Mouse (Mus musculus): ENCODE results near the gene Gm5624.
"Not testable (repeated sequence)": the region's sequence is repeated elsewhere in the genome, so short reads cannot be mapped to it uniquely, and the experiment has no call there.

Gm5624 gene

DNA sequence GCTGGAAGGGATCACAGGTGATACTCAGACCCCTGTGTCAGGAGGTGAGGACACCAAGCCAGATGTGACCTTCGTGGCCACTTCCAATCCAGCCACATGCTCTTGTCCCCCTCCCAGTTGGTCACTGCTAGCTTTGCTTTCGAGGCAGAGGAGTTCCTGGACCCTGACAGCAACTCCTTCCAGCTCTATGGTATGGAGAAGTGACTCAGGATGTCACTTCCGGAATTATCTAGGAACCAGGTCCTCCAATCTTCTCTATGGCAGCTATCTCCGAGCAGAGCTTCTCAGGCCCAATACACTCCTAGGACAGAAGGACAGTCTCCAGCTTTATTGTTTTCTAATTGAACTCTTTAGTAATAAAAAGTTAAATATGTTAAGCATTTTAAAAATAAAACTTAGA lies at the start of gene Gm5624:
TSS of gene Gm5624 (minus strand) at position 202 of the 400 bp plus-strand sequence.
- not testable (repeated sequence) for DNase-seq (ENCODE audit: low spot score)

DNA sequence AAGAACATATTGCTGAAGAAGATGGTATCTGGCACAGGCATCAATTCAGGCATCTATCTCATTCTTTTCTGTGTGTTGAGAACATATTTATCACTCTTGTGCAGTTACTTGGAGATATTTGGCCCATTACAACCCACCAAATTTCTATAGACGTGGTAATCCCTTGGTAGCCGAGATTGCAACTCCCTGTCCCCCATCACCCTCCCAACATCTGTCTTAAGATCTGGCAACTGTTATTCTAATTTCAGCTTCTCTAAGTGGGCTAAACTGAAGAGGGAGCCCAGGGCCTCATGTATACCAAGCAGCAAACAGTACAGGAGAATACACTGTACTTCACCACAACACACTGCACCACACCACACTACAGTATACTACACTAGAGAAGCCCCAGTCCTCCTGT lies 36.0 kb downstream of the Gm5624 start:
- DNase-seq (ENCODE audit: low spot score), result not testable (repeated sequence)

DNA sequence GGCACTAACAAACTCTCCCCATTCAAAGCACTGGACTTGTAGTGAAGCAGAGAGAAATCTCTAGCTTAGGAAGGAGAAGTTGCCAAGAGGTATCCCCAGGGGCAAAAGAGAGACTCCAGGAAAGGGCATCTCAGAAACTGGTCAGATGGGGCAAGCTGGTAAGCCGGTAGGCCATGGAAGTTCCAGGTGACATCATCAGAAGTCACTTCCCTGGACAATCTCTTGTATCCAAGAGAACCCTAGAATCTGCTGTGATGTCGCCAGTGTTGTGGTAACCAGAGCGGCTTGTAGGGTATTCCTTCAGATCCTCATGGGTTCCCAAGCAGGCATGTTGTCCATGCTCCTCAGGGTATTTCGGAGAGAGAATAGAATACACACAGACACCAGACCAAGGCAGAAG lies 44.9 kb downstream of the Gm5624 start, which contains the start of gene Gm8247:
TSS of gene Gm8247 (plus strand) at position 301 of the 400 bp plus-strand sequence.
- not testable (repeated sequence) for DNase-seq (ENCODE audit: low spot score)

DNA sequence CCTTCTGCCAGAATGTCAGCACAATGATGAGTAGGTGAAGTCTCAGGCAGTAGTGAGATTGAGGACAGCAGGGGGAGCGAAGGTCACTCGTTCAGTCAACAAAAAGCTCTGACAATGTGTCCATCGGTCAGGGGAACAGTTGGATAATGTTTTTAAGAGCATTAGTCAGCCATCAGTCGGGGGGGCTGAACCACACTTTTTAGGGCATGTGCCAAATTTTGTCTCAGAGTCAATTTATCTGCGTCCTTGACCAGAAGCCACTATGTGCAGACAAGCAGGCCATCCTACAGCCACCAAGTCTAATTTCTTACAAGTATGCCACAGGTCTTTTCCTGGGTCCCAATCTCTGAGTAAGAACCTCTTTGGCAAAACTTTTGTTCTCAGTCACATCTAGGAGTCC lies 79.8 kb downstream of the Gm5624 start:
- DNase-seq (ENCODE audit: low spot score), result peak; percentile 4

DNA sequence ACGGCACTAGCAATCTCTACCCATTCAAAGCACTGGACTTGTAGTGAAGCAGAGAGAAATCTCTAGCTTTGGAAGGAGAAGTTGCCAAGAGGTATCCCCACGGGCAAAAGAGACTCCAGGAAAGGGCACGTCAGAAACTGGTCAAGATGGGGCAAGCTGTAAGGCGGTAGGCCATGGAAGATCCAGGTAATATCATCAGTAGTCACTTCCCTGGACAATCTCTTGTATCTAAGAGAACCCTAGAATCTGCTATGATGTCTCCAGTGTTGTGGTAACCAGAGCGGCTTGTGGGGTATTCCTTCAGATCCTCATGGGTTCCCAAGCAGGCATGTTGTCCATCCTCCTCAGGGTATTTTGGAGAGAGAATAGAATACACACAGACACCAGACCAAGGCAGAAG lies 109.8 kb downstream of the Gm5624 start, which contains the start of gene Gm17093:
TSS of gene Gm17093 (plus strand) at position 301 of the 400 bp plus-strand sequence.
- DNase-seq (ENCODE audit: low spot score), result not testable (repeated sequence)
